Mouse (Mus musculus): ENCODE measurements around the gene Arcn1. TPM values are rescaled to one million over a fixed set of nuclear protein-coding genes. Genes with fewer than 3 reads are reported as not detected.

The Arcn1 gene
- polyA plus RNA-seq, 1 experiment, result 30.9 TPM

DNA sequence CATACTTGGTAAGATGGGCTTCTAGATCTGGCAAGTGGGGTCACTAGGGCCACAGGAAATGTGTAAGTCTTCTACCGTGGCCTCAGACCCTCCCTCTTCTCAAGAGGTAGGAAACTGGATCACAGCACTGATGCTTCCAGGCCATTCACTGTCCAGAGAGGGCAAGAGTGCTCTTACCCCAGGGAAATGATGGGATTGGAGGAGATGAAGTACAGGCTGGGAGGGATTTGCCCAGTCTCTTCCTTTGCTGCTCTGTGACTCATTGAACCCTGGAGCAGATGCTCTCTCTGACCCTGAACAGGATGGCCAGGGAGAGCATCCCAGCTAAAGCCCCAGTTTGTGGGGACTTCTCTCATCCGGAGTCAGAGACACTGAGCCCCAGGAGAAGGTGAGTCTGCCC lies 43.0 kb downstream of the Arcn1 start:
- Histone ChIP-seq H3K4me1 (ENCODE audit: control insufficient read depth, insufficient read depth, low read length) (peaks cover 1% of the 10 kb centered on the region; the same call in 1 of the 2 replicates), H3K27ac (ENCODE audit: control insufficient read depth, insufficient read depth, low read depth, low read length, poor library complexity) (no peak overlapping the region), H3K4me3 (replicated peaks; ENCODE audit: control insufficient read depth, low read depth, low read length) (no peak overlapping the region)
- TF ChIP-seq CTCF (IDR thresholded peaks at IDR 0.05; ENCODE audit: control insufficient read depth, insufficient read depth, low read length) (no peak), POLR2A (IDR thresholded peaks at IDR 0.05; ENCODE audit: borderline replicate concordance, control insufficient read depth, low read depth, low read length) (no peak)
- WGBS, result 84% methylated on average over 2 of the region's 2 CpGs

GRCm38 (mm10) chr9:44724223-44724622 lies 43.4 kb downstream of the Arcn1 start:
- TF ChIP-seq POLR2A (IDR thresholded peaks at IDR 0.05; ENCODE audit: borderline replicate concordance, control insufficient read depth, low read depth, low read length), result no peak
- no peak for TF ChIP-seq CTCF (IDR thresholded peaks at IDR 0.05; ENCODE audit: control insufficient read depth, insufficient read depth, low read length)
- peaks cover 1% of the 10 kb centered on the region; the same call in 1 of the 2 replicates for H3K4me1 ChIP-seq (ENCODE audit: control insufficient read depth, insufficient read depth, low read length)
- no peak overlapping the region for H3K4me3 ChIP-seq (replicated peaks; ENCODE audit: control insufficient read depth, low read depth, low read length)
- 89% methylated on average over 6 of the region's 6 CpGs for WGBS
- no peak overlapping the region for H3K27ac ChIP-seq (ENCODE audit: control insufficient read depth, insufficient read depth, low read depth, low read length, poor library complexity)

DNA sequence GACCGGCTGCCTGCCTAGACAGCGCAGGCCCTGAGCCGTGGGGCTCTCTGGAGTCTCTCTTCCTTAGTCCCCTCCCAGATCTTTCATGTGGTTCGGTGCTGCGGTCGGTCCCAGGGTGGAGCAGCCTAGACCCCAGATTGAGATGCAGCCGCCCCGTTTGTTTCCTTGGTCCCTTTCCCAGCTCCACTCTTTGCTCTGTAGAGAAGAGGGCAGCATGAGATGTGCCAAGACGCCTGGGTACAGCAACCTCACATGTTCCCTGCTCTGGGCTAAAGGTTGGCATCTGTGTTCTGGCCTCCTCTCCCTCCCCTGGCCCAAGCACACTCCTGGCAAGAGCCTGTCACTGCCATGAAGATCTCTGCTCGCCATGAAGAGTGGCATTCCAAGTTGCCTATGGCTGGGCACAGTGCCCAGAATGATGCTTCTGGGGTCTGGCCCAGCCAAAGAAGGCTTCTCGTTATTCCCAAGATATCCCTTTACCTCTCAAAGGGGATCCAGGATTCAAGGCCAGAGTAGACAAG lies 44.1 kb downstream of the Arcn1 start:
- WGBS, result 78% methylated on average over 11 of the region's 11 CpGs
- Histone ChIP-seq H3K4me3 (replicated peaks; ENCODE audit: control insufficient read depth, low read depth, low read length) (no peak overlapping the region), H3K27ac (ENCODE audit: control insufficient read depth, insufficient read depth, low read depth, low read length, poor library complexity) (no peak overlapping the region), H3K4me1 (ENCODE audit: control insufficient read depth, insufficient read depth, low read length) (peaks cover 1% of the 10 kb centered on the region; the same call in 1 of the 2 replicates)
- TF ChIP-seq CTCF (IDR thresholded peaks at IDR 0.05; ENCODE audit: control insufficient read depth, insufficient read depth, low read length), result no peak
- no peak for TF ChIP-seq POLR2A (IDR thresholded peaks at IDR 0.05; ENCODE audit: borderline replicate concordance, control insufficient read depth, low read depth, low read length)

- no peak for TF ChIP-seq CTCF (IDR thresholded peaks at IDR 0.05; ENCODE audit: control insufficient read depth, insufficient read depth, low read length)
- TF ChIP-seq POLR2A (IDR thresholded peaks at IDR 0.05; ENCODE audit: borderline replicate concordance, control insufficient read depth, low read depth, low read length), result no peak
- WGBS, result 24% methylated on average over 7 of the region's 7 CpGs
- H3K4me1 ChIP-seq (ENCODE audit: control insufficient read depth, insufficient read depth, low read length), result peaks cover 1% of the 10 kb centered on the region; the same call in 1 of the 2 replicates
- no peak overlapping the region for H3K4me3 ChIP-seq (replicated peaks; ENCODE audit: control insufficient read depth, low read depth, low read length)
- H3K27ac ChIP-seq (ENCODE audit: control insufficient read depth, insufficient read depth, low read depth, low read length, poor library complexity), result no peak overlapping the region
These were observed 44.6 kb downstream of the Arcn1 start for GRCm38 (mm10) chr9:44723008-44723407.

DNA sequence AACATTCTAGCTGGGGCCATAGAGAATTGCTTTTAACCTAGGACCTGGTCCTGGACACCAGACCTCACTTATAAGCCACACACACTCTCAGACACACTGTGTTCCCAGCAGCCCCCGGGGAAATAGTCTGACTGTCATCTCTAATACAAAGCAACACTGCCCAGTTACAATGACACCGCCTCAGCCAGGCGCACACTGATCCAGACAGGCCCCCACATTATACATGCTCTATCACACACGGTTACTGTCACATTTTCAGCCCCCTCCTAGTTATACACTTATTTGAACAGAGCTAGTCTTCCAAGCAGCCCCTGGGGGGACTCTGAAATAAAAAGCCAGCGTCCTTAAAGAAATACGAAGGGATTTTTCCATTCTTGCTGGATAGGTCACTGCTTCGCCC lies 45.1 kb downstream of the Arcn1 start:
- no peak for TF ChIP-seq POLR2A (IDR thresholded peaks at IDR 0.05; ENCODE audit: borderline replicate concordance, control insufficient read depth, low read depth, low read length)
- TF ChIP-seq CTCF (IDR thresholded peaks at IDR 0.05; ENCODE audit: control insufficient read depth, insufficient read depth, low read length), result no peak
- Histone ChIP-seq H3K4me3 (replicated peaks; ENCODE audit: control insufficient read depth, low read depth, low read length) (no peak overlapping the region), H3K27ac (ENCODE audit: control insufficient read depth, insufficient read depth, low read depth, low read length, poor library complexity) (no peak overlapping the region), H3K4me1 (ENCODE audit: control insufficient read depth, insufficient read depth, low read length) (peaks cover 1% of the 10 kb centered on the region; the same call in 1 of the 2 replicates)
- 68% methylated on average over 7 of the region's 7 CpGs for WGBS

DNA sequence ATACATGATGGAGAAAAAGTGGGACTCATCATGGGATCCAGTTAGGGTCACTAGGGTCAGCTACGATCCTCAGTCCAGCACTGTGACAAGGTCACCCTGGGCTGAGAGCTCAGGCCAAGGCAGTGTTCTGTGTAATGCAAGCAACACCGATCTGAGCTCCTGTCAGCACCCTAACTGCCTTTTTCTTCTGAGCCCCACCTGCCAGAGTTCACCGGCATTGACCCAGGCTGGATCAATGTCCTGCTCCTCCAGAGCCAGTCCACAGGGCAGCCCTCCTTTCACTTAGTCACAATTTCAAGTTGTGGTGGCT lies 45.8 kb downstream of the Arcn1 start:
- H3K27ac ChIP-seq (ENCODE audit: control insufficient read depth, insufficient read depth, low read depth, low read length, poor library complexity), result no peak overlapping the region
- H3K4me1 ChIP-seq (ENCODE audit: control insufficient read depth, insufficient read depth, low read length), result peaks cover 1% of the 10 kb centered on the region; the same call in 1 of the 2 replicates
- no peak overlapping the region for H3K4me3 ChIP-seq (replicated peaks; ENCODE audit: control insufficient read depth, low read depth, low read length)
- TF ChIP-seq POLR2A (IDR thresholded peaks at IDR 0.05; ENCODE audit: borderline replicate concordance, control insufficient read depth, low read depth, low read length) (no peak), CTCF (IDR thresholded peaks at IDR 0.05; ENCODE audit: control insufficient read depth, insufficient read depth, low read length) (no peak)
- WGBS, result 84% methylated on average over 3 of the region's 3 CpGs

GRCm38 (mm10) chr9:44721154-44721876 lies 46.3 kb downstream of the Arcn1 start:
- Histone ChIP-seq H3K4me1 (ENCODE audit: control insufficient read depth, insufficient read depth, low read length) (peaks cover 1% of the 10 kb centered on the region; the same call in 1 of the 2 replicates), H3K27ac (ENCODE audit: control insufficient read depth, insufficient read depth, low read depth, low read length, poor library complexity) (peak overlapping the region; percentile 13; the same call in 1 of the 2 replicates), H3K4me3 (replicated peaks; ENCODE audit: control insufficient read depth, low read depth, low read length) (peak overlapping the region; percentile 42)
- TF ChIP-seq CTCF (IDR thresholded peaks at IDR 0.05; ENCODE audit: control insufficient read depth, insufficient read depth, low read length) (no peak), POLR2A (IDR thresholded peaks at IDR 0.05; ENCODE audit: borderline replicate concordance, control insufficient read depth, low read depth, low read length) (no peak)
- WGBS, result under 1% methylated on average over 40 of the region's 40 CpGs

DNA sequence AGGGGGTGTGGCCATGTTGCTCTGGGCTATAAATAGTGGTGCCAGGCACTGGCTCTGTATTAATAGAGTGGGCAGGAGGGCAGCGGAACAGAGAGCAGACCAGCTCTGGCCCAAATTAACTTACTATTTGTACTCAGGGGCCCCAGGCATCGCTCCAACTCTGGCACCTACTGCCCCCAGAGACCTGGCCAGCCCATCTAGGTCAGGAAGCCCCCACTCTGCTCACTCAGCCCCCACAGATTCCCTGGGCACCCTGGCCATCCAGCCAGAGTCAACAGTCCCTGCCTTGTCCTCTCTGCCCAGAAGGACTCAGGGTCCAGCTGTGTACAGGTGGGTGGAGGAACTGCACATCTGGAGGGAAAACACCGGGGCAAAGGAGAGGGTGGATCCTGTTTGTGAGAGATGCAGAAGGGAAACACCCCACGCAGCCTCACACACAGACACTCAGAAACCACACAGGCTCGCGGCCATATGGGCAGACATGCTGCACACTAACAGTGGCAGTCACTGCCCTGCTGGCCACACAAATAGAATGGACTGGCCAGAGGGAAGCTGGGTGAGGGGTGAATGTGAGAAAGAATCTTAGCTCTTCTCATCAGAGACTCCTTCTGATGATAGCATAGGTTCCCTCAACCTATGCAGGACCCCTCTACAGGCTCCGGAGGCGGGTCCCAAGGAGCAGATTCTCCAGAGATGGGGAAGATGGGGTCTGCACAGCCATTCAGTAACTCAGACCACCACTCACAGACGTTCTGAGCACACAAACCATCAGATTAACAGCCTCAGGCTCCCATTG lies 47.1 kb downstream of the Arcn1 start:
- TF ChIP-seq POLR2A (IDR thresholded peaks at IDR 0.05; ENCODE audit: borderline replicate concordance, control insufficient read depth, low read depth, low read length), result no peak
- no peak for TF ChIP-seq CTCF (IDR thresholded peaks at IDR 0.05; ENCODE audit: control insufficient read depth, insufficient read depth, low read length)
- peaks cover 1% of the 10 kb centered on the region; the same call in 1 of the 2 replicates for H3K4me1 ChIP-seq (ENCODE audit: control insufficient read depth, insufficient read depth, low read length)
- 17% methylated on average over 9 of the region's 9 CpGs for WGBS
- H3K4me3 ChIP-seq (replicated peaks; ENCODE audit: control insufficient read depth, low read depth, low read length), result peak overlapping the region; percentile 42
- peak overlapping the region; percentile 13; the same call in 1 of the 2 replicates for H3K27ac ChIP-seq (ENCODE audit: control insufficient read depth, insufficient read depth, low read depth, low read length, poor library complexity)
